22 mouse cellular contexts compared by ENCODE assay signal in the genomic region with DNA sequence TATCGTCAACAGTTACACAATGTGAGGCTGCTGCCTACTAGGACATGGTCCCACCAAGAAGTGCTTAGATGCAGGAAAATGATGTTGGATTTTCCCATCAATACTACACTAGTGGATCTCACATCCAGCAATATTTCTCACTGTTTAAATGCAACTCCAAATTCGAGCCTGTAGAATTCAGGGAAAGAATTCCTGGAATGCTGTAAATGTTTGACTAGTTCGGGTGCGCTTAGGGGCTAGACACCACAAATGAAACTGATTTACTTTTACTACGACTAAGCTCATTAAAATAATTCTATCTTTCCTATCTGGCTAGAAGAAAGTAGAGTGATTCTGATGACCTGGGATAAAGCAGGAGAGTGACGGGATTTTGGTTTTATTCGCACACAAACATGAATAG.
DNase-seq lines count a peak whose midpoint lies in the region; ATAC-seq lines count a peak whose summit lies in the region.
"Had no signal": no experiment of that assay in that cellular context is flagged by ENCODE, and none has a peak within 500 bp of the region (broad histone marks: within the 10 kb centered on the region; RNA-seq: fewer than 3 reads in every experiment).

No protein-coding gene starts in this region.

- no peak overlapping the region for H3K4me3 ChIP-seq in limb, embryonic 13.5 days
- H3K4me3 ChIP-seq in limb, embryonic 10.5 days = no peak overlapping the region
- H3K4me3 ChIP-seq in kidney, embryonic 16.5 days (ENCODE audit: low read length) = no peak overlapping the region
- H3K4me3 ChIP-seq: embryonic facial prominence, embryonic 15.5 days; forebrain, embryonic 10.5 days; intestine, embryonic 15.5 days; layer of hippocampus, adult 2 months; liver, embryonic 12.5 days; midbrain, embryonic 10.5 days had no signal

- no peak for DNase-seq in limb, embryonic 10.5 days (ENCODE audit: low spot score)
- peak; percentile 60 for DNase-seq in 3T3-L1 (ENCODE audit: low read depth, low spot score)
- peak; percentile 19 for DNase-seq in NIH3T3 (ENCODE audit: low read depth)
- no peak for DNase-seq in right cerebral cortex, postnatal 36 days (ENCODE audit: low spot score in 2 of 2)
- no peak for DNase-seq in thymus, postnatal 4 days
- DNase-seq: adrenal gland, postnatal 25 days; cerebellum, adult 11 months; cerebellum, postnatal 14 days; forebrain, postnatal 0 days; layer of hippocampus, postnatal 36 days; retina, postnatal 1 day; thymus, postnatal 14 days had no signal

- no peaks in the 10 kb centered on the region for H3K27me3 ChIP-seq in limb, embryonic 13.5 days
- no peaks in the 10 kb centered on the region for H3K27me3 ChIP-seq in limb, embryonic 10.5 days (ENCODE audit: low read depth, poor library complexity, severe bottlenecking)
- H3K27me3 ChIP-seq in kidney, embryonic 16.5 days (ENCODE audit: insufficient read depth, low read length) = no peaks in the 10 kb centered on the region
- H3K27me3 ChIP-seq: embryonic facial prominence, embryonic 15.5 days; intestine, embryonic 15.5 days; liver, embryonic 12.5 days had no signal

- H3K36me3 ChIP-seq in limb, embryonic 13.5 days = no peaks in the 10 kb centered on the region
- H3K36me3 ChIP-seq in limb, embryonic 10.5 days = no peaks in the 10 kb centered on the region
- H3K36me3 ChIP-seq in kidney, embryonic 16.5 days (ENCODE audit: insufficient read depth, low read length) = no peaks in the 10 kb centered on the region
- H3K36me3 ChIP-seq: embryonic facial prominence, embryonic 15.5 days; forebrain, embryonic 10.5 days; intestine, embryonic 15.5 days; liver, embryonic 12.5 days; midbrain, embryonic 10.5 days had no signal

- H3K27ac ChIP-seq in limb, embryonic 13.5 days = no peak overlapping the region
- H3K27ac ChIP-seq in limb, embryonic 10.5 days = no peak overlapping the region
- H3K27ac ChIP-seq in kidney, embryonic 16.5 days (ENCODE audit: low read length) = peak overlapping the region; percentile 62; the same call in 1 of the 2 replicates
- H3K27ac ChIP-seq: embryonic facial prominence, embryonic 15.5 days; forebrain, embryonic 10.5 days; hindbrain, embryonic 14.5 days; intestine, embryonic 15.5 days; layer of hippocampus, adult 2 months; liver, embryonic 12.5 days; midbrain, embryonic 10.5 days had no signal

- 0 out of 2 replicates have a peak overlapping the region, but pooled peaks have one; percentile 14 for H3K4me2 ChIP-seq in limb, embryonic 13.5 days (replicated peaks)
- H3K4me2 ChIP-seq in kidney, embryonic 16.5 days (replicated peaks; ENCODE audit: low read depth, low read length) = 0 out of 2 replicates have a peak overlapping the region, but pooled peaks have one; percentile 18
- H3K4me2 ChIP-seq: embryonic facial prominence, embryonic 15.5 days; heart, embryonic 11.5 days; hindbrain, embryonic 14.5 days; intestine, embryonic 15.5 days; liver, embryonic 12.5 days had no signal

- WGBS in limb, embryonic 13.5 days = 39% methylated on average over 7 of the region's 7 CpGs
- WGBS in limb, embryonic 10.5 days = 70% methylated on average over 7 of the region's 7 CpGs
- WGBS in kidney, embryonic 16.5 days = 51% methylated on average over 7 of the region's 7 CpGs

- no peak overlapping the region for H3K9ac ChIP-seq in limb, embryonic 13.5 days
- no peak overlapping the region for H3K9ac ChIP-seq in kidney, embryonic 16.5 days (replicated peaks; ENCODE audit: low read length)
- H3K9ac ChIP-seq: embryonic facial prominence, embryonic 15.5 days; forebrain, postnatal 0 days; hindbrain, embryonic 14.5 days; intestine, embryonic 15.5 days; liver, embryonic 12.5 days had no signal

- 0 out of 2 replicates have a peak, but pooled peaks have one; percentile 15 for ATAC-seq in limb, embryonic 13.5 days (ENCODE audit: low FRiP score, low read depth)
- peak; percentile 86 for ATAC-seq in kidney, embryonic 16.5 days (ENCODE audit: low FRiP score, low TSS enrichment)
- ATAC-seq: forebrain, postnatal 0 days; intestine, embryonic 15.5 days; liver, embryonic 12.5 days had no signal

- H3K4me1 ChIP-seq in limb, embryonic 13.5 days = peaks cover 19% of the 10 kb centered on the region
- H3K4me1 ChIP-seq in limb, embryonic 10.5 days = no peaks in the 10 kb centered on the region
- H3K4me1 ChIP-seq in kidney, embryonic 16.5 days (ENCODE audit: insufficient read depth, low read length) = 0 out of 2 replicates have a peak, but pooled peaks cover 5% of the 10 kb centered on the region
- H3K4me1 ChIP-seq: embryonic facial prominence, embryonic 15.5 days; forebrain, embryonic 10.5 days; midbrain, embryonic 10.5 days had no signal

- H3K9me3 ChIP-seq in limb, embryonic 13.5 days = no peaks in the 10 kb centered on the region
- H3K9me3 ChIP-seq in limb, embryonic 10.5 days (replicated peaks) = no peaks in the 10 kb centered on the region
- H3K9me3 ChIP-seq in kidney, embryonic 16.5 days (ENCODE audit: low read length) = no peaks in the 10 kb centered on the region
- H3K9me3 ChIP-seq: embryonic facial prominence, embryonic 15.5 days; forebrain, embryonic 10.5 days; intestine, embryonic 15.5 days; liver, embryonic 12.5 days; midbrain, embryonic 10.5 days had no signal

Comparison
In these comparisons a context has a peak if more than half of its experiments do, and no peak if none do; other contexts are left out.
1. DNase-seq: peak in 3T3-L1 (single experiment) and NIH3T3 (single experiment); none in limb, embryonic 10.5 days (single experiment), right cerebral cortex, postnatal 36 days (0 of 2) and thymus, postnatal 4 days (single experiment).